Mouse (Mus musculus) large intestine, adult 2 months (tissue): ENCODE data around the gene Mss51. TPM values are rescaled to one million over a fixed set of nuclear protein-coding genes. Genes with fewer than 3 reads are reported as not detected.

ENCODE experiments used
- DNase-seq: peaks from one replicate; pipeline ENCODE4 v3.0.0-alpha.2; 2012; ENCODE audit warnings: low read depth, low spot score
- WGBS: fragments of 180-500 bp; shearing (Covaris S2); methylation state at CpG from one replicate; pipeline ENCODE4 v1.1.7; 2018; 5-methylcytosine and 5-hydroxymethylcytosine counted together
- polyA plus RNA-seq: library from polyadenylated mRNA; depleted of rRNA; stranded (reverse); fragments of >200 nt; gene quantifications from 2 replicates; pipeline ENCODE4 v1.2.3, GENCODE M21; 2012; rRNA removed

The Mss51 gene
- polyA plus RNA-seq, 1 experiment, result 0.64 TPM

GRCm38 (mm10) chr14:20458378-20458777 is 38.3 kb downstream of the Mss51 start:
- WGBS, result 94% methylated on average over 9 of the region's 9 CpGs
- no peak for DNase-seq

DNA sequence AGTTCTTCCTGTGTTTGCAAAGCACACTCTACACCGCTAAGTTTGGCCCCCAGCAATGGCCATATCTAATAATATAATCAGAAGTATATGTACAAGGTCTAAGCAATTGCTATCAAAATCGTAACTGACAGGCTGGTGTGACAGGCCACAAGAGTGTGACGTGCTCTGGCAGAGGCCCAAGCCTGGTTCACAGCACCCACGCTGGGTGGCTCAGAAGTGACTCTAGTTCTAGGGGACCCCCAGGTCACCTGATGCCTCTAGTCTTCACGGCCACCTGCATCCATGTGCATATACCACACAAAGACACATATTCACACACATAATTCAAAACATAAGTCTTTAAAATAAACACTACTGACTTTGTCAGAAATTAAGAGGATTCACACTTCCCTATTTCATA is 43.8 kb downstream of the Mss51 start:
- no peak for DNase-seq
- WGBS, result 92% methylated on average over 5 of the region's 5 CpGs

DNA sequence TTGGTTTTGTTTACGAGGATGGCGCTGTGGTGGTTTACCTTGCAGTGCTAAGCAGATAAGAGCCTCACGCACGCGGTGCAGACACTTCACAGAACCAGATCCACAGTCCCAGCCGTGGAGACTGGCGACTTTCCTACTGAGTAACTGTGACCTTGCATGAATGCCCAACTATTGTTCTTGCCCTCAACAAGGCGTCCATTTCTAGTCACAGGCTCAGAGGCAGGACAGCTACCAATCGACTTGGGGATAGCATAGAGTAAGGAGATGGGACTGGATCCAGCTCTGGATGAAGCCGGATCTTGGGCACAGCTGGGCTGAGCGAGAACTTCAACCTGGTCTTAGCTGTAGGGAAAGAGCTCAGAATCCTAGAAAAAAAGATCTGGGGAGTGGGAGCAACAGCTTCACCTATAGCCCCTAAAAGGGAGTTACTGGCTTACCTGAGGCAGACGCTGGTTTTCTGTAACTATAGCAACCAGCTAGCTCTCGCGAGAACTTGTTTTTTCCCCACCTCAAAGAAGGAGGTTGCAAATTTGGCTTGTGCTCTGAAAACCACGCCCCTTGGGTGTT is 44.9 kb downstream of the Mss51 start, which contains the start of gene Cfap70:
Cfap70 (minus strand) TSS at position 462 of the 567 bp plus-strand sequence.
- peak; percentile 56 for DNase-seq
- WGBS, result 3% methylated on average over 15 of the region's 15 CpGs

DNA sequence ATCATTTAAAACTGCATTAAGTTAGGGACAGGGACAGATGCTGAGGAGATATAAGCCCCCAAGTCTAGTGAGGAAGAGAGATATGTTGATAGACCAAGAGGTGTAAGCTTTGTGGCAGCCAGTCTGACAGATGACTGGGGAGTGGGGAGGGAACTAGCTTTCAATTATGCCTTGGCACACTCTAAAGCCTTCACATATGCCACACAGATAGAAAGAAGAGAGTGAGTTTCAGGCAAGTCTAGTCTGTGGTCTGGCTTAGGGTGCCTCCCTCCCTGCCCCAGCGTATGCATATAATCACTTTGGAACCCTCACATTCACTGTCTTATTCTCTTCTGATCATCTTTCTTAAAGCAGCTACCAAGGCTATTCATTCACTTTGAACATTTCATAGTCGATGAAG is 45.4 kb downstream of the Mss51 start:
- 6% methylated on average over 2 of the region's 2 CpGs for WGBS
- DNase-seq, result no peak

DNA sequence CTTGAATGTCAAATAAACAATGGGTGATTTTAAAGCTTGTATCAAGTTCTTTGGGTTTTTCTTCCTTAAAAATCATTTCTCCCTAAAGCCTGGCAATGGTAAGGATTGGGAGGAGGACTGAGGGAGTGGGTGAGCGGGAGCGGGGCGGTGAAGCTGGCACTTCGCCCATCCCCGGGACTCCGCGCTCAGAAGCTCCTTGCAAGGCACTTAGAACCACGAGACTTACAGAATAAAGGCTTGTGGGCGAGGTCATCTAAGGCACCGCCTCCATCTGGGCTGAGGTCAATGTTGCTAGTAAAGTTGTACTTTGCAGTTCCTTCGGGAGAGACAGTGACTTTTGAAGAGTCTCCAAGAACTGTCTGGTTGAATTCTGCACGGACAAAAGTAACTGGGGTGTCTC is 49.5 kb downstream of the Mss51 start:
- no peak for DNase-seq
- WGBS, result 22% methylated on average over 12 of the region's 12 CpGs

DNA sequence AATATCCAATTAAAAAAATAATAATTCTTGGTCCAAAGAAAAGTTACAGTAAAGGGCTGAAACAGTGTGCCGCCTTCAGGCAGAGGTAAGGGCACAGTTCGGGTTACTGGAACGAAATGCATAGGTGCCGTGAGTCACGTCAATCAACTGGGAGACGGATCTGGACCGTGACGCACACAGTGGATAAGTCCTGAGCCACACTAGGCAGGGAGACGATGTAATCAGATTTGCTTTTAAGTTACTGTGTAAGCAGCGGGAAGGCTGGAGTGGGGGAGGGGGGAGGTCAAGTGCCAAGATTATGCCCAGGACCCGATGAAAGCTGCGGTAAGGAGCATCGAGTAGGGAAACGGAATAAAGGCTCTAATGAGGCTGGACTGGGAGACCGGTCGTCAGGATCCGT is 54.4 kb downstream of the Mss51 start:
- DNase-seq, result no peak

GRCm38 (mm10) chr14:20436976-20437375 is 59.7 kb downstream of the Mss51 start:
- DNase-seq, result no peak
- WGBS, result 60% methylated on average over 6 of the region's 6 CpGs

More for the DNA sequence above, 54.4 kb downstream of the Mss51 start:
- WGBS, result 79% methylated on average over 17 of the region's 17 CpGs

Other genes with a start within 250 kb of the Mss51 start
- 0.55 and 0.64 TPM in 2 replicates for gene Kcnk16, start 227.7 kb downstream of the Mss51 start, polyA plus RNA-seq
- gene Nudt13, start 202.2 kb downstream of the Mss51 start, polyA plus RNA-seq, result 10.0 and 14.3 TPM in 2 replicates
- gene Ecd, start 148.8 kb downstream of the Mss51 start, polyA plus RNA-seq, result 14.5 and 17.1 TPM in 2 replicates
- 21.3 and 28.7 TPM in 2 replicates for gene Fam149b, start 148.7 kb downstream of the Mss51 start, polyA plus RNA-seq
- 14.7 and 20.4 TPM in 2 replicates for gene Dnajc9, start 108.0 kb downstream of the Mss51 start, polyA plus RNA-seq
- gene Mrps16, start 103.3 kb downstream of the Mss51 start, polyA plus RNA-seq, result 40.4 and 46.0 TPM in 2 replicates
- gene Cfap70, start 44.7 kb downstream of the Mss51 start, polyA plus RNA-seq, result 0.06 TPM in 1 of 2 replicates, not detected in the other
- 49.6 and 52.9 TPM in 2 replicates for gene Anxa7, start 16.8 kb downstream of the Mss51 start, polyA plus RNA-seq
- 10.7 and 11.9 TPM in 2 replicates for gene Ppp3cb, start 49.7 kb upstream of the Mss51 start, polyA plus RNA-seq
- 2.4 and 3.1 TPM in 2 replicates for gene Usp54, start 144.2 kb upstream of the Mss51 start, polyA plus RNA-seq
- gene Myoz1, start 159.6 kb upstream of the Mss51 start, polyA plus RNA-seq, result 0.30 TPM in 1 of 2 replicates, not detected in the other
- gene Synpo2l, start 171.5 kb upstream of the Mss51 start, polyA plus RNA-seq, result 0.07 and 0.09 TPM in 2 replicates
- 117 and 195 TPM in 2 replicates for gene Sec24c, start 177.4 kb upstream of the Mss51 start, polyA plus RNA-seq
- 4.2 and 6.4 TPM in 2 replicates for gene Fut11, start 198.1 kb upstream of the Mss51 start, polyA plus RNA-seq
- gene Chchd1, start 206.1 kb upstream of the Mss51 start, polyA plus RNA-seq, result 42.2 and 47.2 TPM in 2 replicates
- 75.4 and 111 TPM in 2 replicates for gene Zswim8, start 210.7 kb upstream of the Mss51 start, polyA plus RNA-seq
- gene Ndst2, start 237.7 kb upstream of the Mss51 start, polyA plus RNA-seq, result 25.4 and 33.5 TPM in 2 replicates